Mouse (Mus musculus) heart, adult 2 months (tissue): Measurements from ENCODE around the gene Pde9a.

ENCODE experiments used
- CTCF ChIP-seq: fragments of 200-600 bp; IDR thresholded peaks from 2 replicates; pipeline ENCODE4 v1.8.1; 2022; ENCODE audit warnings: antibody characterized with exemption, mild to moderate bottlenecking, moderate library complexity
- EP300 ChIP-seq: fragments of 200-500 bp; IDR thresholded peaks from 2 replicates; pipeline ENCODE4 v1.6.1; 2011; ENCODE audit warnings: low read depth, low read length, control low read depth; ENCODE audit not compliant: insufficient read depth

- TF ChIP-seq CTCF (no peak), EP300 (no peak)
These were observed 25.4 kb upstream of the Pde9a start for GRCm38 (mm10) chr17:31360582-31360981.
